28 mouse cellular contexts compared by ENCODE assay signal in genomic region chr5:93002615-93003014, GRCm38 (mm10). TPM values are rescaled to one million over a fixed set of nuclear protein-coding genes. Genes with fewer than 3 reads are reported as not detected.
DNase-seq lines count a peak whose midpoint lies in the region; ATAC-seq and TF ChIP-seq lines count a peak whose summit lies in the region.
"Had no signal": no experiment of that assay in that cellular context is flagged by ENCODE, and none has a peak within 500 bp of the region (broad histone marks: within the 10 kb centered on the region; RNA-seq: fewer than 3 reads in every experiment).

No protein-coding gene starts in this region.

- H3K4me2 ChIP-seq in stomach, postnatal 0 days (replicated peaks; ENCODE audit: low read depth) = no peak overlapping the region
- no peak overlapping the region for H3K4me2 ChIP-seq in neural tube, embryonic 15.5 days
- H3K4me2 ChIP-seq: forebrain, embryonic 13.5 days; heart, embryonic 12.5 days; heart, embryonic 15.5 days; hindbrain, embryonic 13.5 days had no signal

- no peak for TF ChIP-seq EP300 in stomach, postnatal 0 days (optimal IDR thresholded peaks at IDR 0.05)

- no peak overlapping the region for H3K27ac ChIP-seq in kidney, adult 2 months (ENCODE audit: insufficient read depth, low read depth, low read length)
- no peak overlapping the region for H3K27ac ChIP-seq in stomach, postnatal 0 days (replicated peaks)
- H3K27ac ChIP-seq in neural tube, embryonic 15.5 days (replicated peaks) = no peak overlapping the region
- H3K27ac ChIP-seq: forebrain, embryonic 10.5 days; forebrain, embryonic 13.5 days; hindbrain, embryonic 10.5 days; hindbrain, embryonic 13.5 days had no signal

- ATAC-seq in stomach, postnatal 0 days (ENCODE audit: low FRiP score, low TSS enrichment) = no peak
- no peak for ATAC-seq in neural tube, embryonic 15.5 days (ENCODE audit: low FRiP score)
- ATAC-seq: forebrain, embryonic 13.5 days; forebrain, embryonic 16.5 days; hindbrain, embryonic 16.5 days; Patski had no signal

- no peak overlapping the region for H3K4me3 ChIP-seq in kidney, adult 2 months (ENCODE audit: insufficient read depth, low read depth, low read length)
- no peak overlapping the region for H3K4me3 ChIP-seq in stomach, postnatal 0 days (ENCODE audit: low read depth, low read length)
- H3K4me3 ChIP-seq in neural tube, embryonic 15.5 days (replicated peaks) = no peak overlapping the region
- H3K4me3 ChIP-seq: forebrain, embryonic 10.5 days; forebrain, embryonic 13.5 days; heart, embryonic 12.5 days; heart, embryonic 15.5 days; hindbrain, embryonic 10.5 days; hindbrain, embryonic 13.5 days had no signal

- no peaks in the 10 kb centered on the region for H3K36me3 ChIP-seq in kidney, adult 2 months (ENCODE audit: control insufficient read depth, insufficient read depth, low read length)
- no peaks in the 10 kb centered on the region for H3K36me3 ChIP-seq in stomach, postnatal 0 days (ENCODE audit: control insufficient read depth, insufficient read depth, low read length)
- no peaks in the 10 kb centered on the region for H3K36me3 ChIP-seq in neural tube, embryonic 15.5 days
- H3K36me3 ChIP-seq: forebrain, embryonic 10.5 days; G1E; heart, embryonic 12.5 days; heart, embryonic 15.5 days; hindbrain, embryonic 10.5 days; hindbrain, embryonic 13.5 days had no signal

- TF ChIP-seq CTCF in kidney, adult 2 months (conservative IDR thresholded peaks at IDR 0.05; ENCODE audit: insufficient read depth, insufficient read length, low read depth, low read length) = 0 out of 2 replicates have a peak, but pooled peaks have one; percentile 10
- TF ChIP-seq CTCF in stomach, postnatal 0 days (IDR thresholded peaks at IDR 0.05; ENCODE audit: low read depth) = peak; percentile 54

- H3K9me3 ChIP-seq in stomach, postnatal 0 days (ENCODE audit: control insufficient read depth, low read length) = no peaks in the 10 kb centered on the region
- H3K9me3 ChIP-seq in neural tube, embryonic 15.5 days (replicated peaks) = no peaks in the 10 kb centered on the region
- H3K9me3 ChIP-seq: forebrain, embryonic 10.5 days; forebrain, embryonic 13.5 days; G1E; heart, embryonic 12.5 days; heart, embryonic 15.5 days; hindbrain, embryonic 10.5 days; hindbrain, embryonic 13.5 days had no signal

- WGBS in kidney, adult 2 months = 89% methylated on average over 2 of the region's 2 CpGs
- 84% methylated on average over 2 of the region's 2 CpGs for WGBS in stomach, postnatal 0 days
- WGBS in neural tube, embryonic 15.5 days = 93% methylated on average over 2 of the region's 2 CpGs

- no peaks in the 10 kb centered on the region for H3K27me3 ChIP-seq in kidney, adult 2 months (replicated peaks; ENCODE audit: control insufficient read depth, insufficient read depth, low read length)
- H3K27me3 ChIP-seq in stomach, postnatal 0 days (ENCODE audit: control insufficient read depth, insufficient read depth, low read length) = no peaks in the 10 kb centered on the region
- no peaks in the 10 kb centered on the region; the same call in 1 of the 2 replicates for H3K27me3 ChIP-seq in neural tube, embryonic 15.5 days (replicated peaks)
- H3K27me3 ChIP-seq: CH12.LX; heart, embryonic 12.5 days; heart, embryonic 15.5 days; Patski had no signal

- H3K9ac ChIP-seq in stomach, postnatal 0 days (ENCODE audit: low read length) = no peak overlapping the region
- no peak overlapping the region for H3K9ac ChIP-seq in neural tube, embryonic 15.5 days (replicated peaks)
- H3K9ac ChIP-seq: forebrain, embryonic 13.5 days; heart, embryonic 12.5 days; heart, embryonic 15.5 days; hindbrain, embryonic 13.5 days had no signal

- H3K4me1 ChIP-seq in kidney, adult 2 months (ENCODE audit: control insufficient read depth, insufficient read depth, low read length) = no peaks in the 10 kb centered on the region
- peaks cover 7% of the 10 kb centered on the region; the same call in 1 of the 2 replicates for H3K4me1 ChIP-seq in stomach, postnatal 0 days (replicated peaks; ENCODE audit: control insufficient read depth, insufficient read depth)
- H3K4me1 ChIP-seq in neural tube, embryonic 15.5 days = peaks cover 17% of the 10 kb centered on the region

- no peak for TF ChIP-seq POLR2A in kidney, adult 2 months (IDR thresholded peaks at IDR 0.05; ENCODE audit: low read depth, low read length)

- peak; percentile 19 for DNase-seq in adrenal gland, adult 2 months
- no peak for DNase-seq in adrenal gland, postnatal 4 days (ENCODE audit: low spot score in 2 of 2)
- no peak for DNase-seq in kidney, adult 2 months
- DNase-seq in kidney, postnatal 10 days = no peak
- peak; percentile 45 for DNase-seq in 3T3-L1 (ENCODE audit: low read depth, low spot score)
- DNase-seq in stomach, postnatal 0 days (ENCODE audit: low spot score) = no peak
- DNase-seq: adrenal gland, postnatal 14 days; B cell, adult 2 months; cerebellum, adult 18-20 months; cerebellum, adult 9-10 months; cerebellum, postnatal 14 days; gastrocnemius, postnatal 10 days; gastrocnemius, postnatal 36 days; heart, postnatal 10 days; heart, postnatal 36 days had no signal

RNA-seq across cellular contexts. Expression of gene Sowahb, which starts 42.2 kb away (rescaled TPM):
- under 1 TPM in 1 of 2 experiments, not detected in 1; 0.07 TPM for total RNA-seq in adrenal gland, adult 2 months (2021)
- not detected in 2 replicates for polyA plus RNA-seq in adrenal gland, adult 2 months (2012; rRNA removed)
- under 1 TPM; 0.85 to 0.90 TPM for total RNA-seq in adrenal gland, postnatal 4 days (2021)
- 7.8 and 10.1 TPM in 2 replicates for polyA plus RNA-seq in kidney, adult 2 months (2012; rRNA removed)
- polyA plus RNA-seq in stomach, postnatal 0 days (2015; fragmentation: Nextera tagmentation; extraction: Ambion mirVana) = 1.7 and 2.1 TPM in 2 replicates
- polyA plus RNA-seq in neural tube, embryonic 15.5 days (2015; fragmentation: Nextera tagmentation; extraction: Ambion mirVana) = 0.34 TPM in 1 of 2 replicates, not detected in the other
- total RNA-seq: CH12.LX; gastrocnemius, postnatal 36 days; granulocyte monocyte progenitor cell, adult 5-6 weeks had no signal
- polyA plus RNA-seq: forebrain, embryonic 13.5 days; forebrain, embryonic 16.5 days; G1E; hindbrain, embryonic 13.5 days; hindbrain, embryonic 16.5 days had no signal

Comparison
In these comparisons a context has a peak if more than half of its experiments do, and no peak if none do; other contexts are left out.
1. DNase-seq: peak in adrenal gland, adult 2 months (single experiment) and 3T3-L1 (single experiment); none in adrenal gland, postnatal 4 days (0 of 2), kidney, adult 2 months (single experiment), kidney, postnatal 10 days (single experiment) and stomach, postnatal 0 days (single experiment).